Mouse (Mus musculus) left cerebral cortex, adult 6 months (tissue): ENCODE measurements around the gene Trip4. TPM values are rescaled to one million over a fixed set of nuclear protein-coding genes. Genes with fewer than 3 reads are reported as not detected.

Experiments
- long read RNA-seq, 2 experiments: library from polyadenylated mRNA; unstranded; transcript quantifications; one replicate each; pipeline ENCODE4 v2.0.0; 2019 to 2020
- polyA plus RNA-seq: library from polyadenylated mRNA; unstranded; fragments of <200 nt; fragmentation: Nextera tagmentation; gene quantifications from 2 replicates; pipeline ENCODE4 v1.2.3, GENCODE M21; 2021

Trip4 gene
- 13.8 and 18.7 TPM in 2 replicates for polyA plus RNA-seq
- long read RNA-seq, experiment 1, transcript Trip4-203 (12 exons, 3,915 nt) = minor isoform, 9 of 108 reads
- long read RNA-seq, experiment 1, transcript Trip4-201 (13 exons, 1,999 nt) = major isoform, 53 of 108 reads
- long read RNA-seq, experiment 1, partial matches to known transcripts = 14 of 108 reads
- long read RNA-seq, experiment 1, other reads (novel, unspliced or antisense) = 31 of 108 reads
- long read RNA-seq, experiment 2, transcript Trip4-201 (13 exons, 1,999 nt) = major isoform, 6 of 23 reads
- long read RNA-seq, experiment 2, partial matches to known transcripts = 2 of 23 reads
- long read RNA-seq, experiment 2, other reads (novel, unspliced or antisense) = 11 of 23 reads

DNA sequence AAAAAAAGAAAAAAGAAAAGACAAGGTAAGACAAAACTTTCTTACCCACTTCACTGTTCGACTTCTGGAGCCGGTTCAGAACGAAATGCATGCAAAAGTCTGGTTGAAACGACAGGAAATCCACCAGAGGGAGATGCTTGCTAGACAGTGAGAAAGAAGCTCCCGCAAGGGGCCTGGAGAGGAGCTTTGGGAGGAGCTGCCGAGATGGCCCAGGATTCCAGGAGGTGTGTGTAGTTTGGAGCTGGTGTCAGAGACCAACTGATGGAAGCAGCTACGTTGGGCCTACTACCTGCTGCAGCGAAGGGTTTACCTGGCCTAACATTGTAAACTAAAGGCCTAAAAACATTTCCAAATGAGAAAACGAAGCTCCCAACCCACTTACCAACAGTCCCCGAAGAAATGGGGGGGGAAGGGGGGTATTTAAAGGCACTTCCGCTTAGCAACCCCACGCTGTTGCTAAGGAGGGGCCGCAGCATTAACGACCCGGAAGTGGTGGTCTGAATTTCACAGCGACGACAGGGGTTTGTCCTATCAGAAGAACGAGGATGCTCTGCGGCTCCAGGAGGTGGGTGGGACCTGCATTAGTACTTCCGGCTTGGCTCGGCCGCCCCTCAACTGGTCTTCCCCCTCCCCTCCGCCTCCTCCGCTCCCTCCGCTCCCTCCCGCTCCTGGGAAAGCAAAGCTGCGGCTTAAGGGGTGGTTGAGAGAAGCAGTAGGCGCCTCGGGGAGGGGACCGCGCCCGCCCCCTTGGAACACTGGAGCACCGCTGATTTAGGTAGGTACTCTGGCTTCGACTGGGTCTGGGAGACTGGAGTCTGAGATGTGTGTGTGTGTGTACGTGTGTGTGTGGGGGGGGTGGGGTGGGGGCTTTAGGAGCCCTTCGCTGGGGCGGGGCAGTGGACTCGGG, at the start of gene Trip4, which contains the start of gene Csnk1g1:
Trip4 (minus strand) TSS at position 401 of the 907 bp plus-strand sequence.
Csnk1g1 (plus strand) TSS at position 531 of the 907 bp plus-strand sequence.

DNA sequence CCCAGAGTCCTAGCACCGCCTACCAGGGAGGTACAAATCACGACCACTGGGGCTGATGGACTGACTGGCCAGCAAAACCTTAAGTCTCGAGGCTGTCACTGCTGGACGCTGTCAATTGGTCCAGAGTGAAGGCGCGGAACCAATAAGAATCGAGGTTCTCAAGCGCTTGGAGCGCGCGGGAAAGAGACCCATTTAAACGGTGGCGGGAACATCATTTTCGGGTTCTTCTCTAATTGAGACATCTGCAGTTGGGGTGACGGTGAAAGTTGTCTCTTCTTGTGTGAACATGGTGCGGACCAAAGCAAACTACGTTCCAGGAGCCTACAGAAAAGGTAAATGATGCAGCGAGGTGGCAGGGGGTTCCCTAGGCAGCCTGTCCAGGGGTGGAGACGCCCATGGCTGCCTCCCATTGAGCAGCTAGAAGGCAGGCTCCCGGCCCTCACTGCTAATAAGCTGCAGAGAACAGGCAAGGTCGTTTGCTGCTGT, 18.4 kb downstream of the Trip4 start, which contains the start of gene Pclaf:
Pclaf (plus strand) TSS at position 95 of the 486 bp plus-strand sequence.

DNA sequence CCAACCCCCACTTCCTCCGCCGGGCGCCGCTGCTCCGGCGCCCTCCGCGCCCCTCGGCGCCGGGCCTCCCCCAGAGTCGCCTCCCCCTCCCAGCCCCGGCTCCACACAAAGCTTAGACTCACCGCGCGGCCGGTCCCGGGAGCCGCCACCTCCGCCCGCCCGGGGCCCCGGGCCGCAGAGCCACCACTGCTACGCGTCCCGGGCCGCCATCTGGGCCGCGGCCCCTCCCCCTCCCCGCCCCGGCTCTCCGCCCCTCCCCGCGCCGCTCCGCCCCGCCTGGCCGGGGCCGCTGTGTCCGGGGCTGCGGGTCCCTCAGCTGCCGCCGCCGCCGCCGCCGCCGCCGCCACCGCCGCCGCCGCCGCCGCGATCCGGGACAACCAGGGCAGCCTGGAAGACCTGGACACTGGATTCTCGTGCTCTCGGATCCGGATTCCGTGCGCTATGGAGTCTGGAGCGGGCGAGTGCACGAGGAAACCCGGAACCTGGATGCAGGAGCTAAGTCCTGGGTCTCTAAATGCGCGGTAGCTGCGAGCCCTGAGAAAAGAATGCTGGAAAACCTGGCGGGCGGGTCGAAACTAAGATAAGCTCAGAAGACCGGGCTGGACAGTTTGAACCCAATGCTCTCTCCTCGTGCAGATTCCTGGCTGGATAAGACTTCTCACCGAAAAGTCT, 81.1 kb downstream of the Trip4 start, which contains the start of gene Zfp609:
Zfp609 (minus strand) TSS at position 221 of the 672 bp plus-strand sequence.

Other genes with a start within 250 kb of the Trip4 start
- gene Oaz2, start 240.8 kb downstream of the Trip4 start, polyA plus RNA-seq = 260 and 293 TPM in 2 replicates
- 3.1 and 3.3 TPM in 2 replicates for gene Zfp609, start 81.2 kb downstream of the Trip4 start, polyA plus RNA-seq
- 0.80 and 0.85 TPM in 2 replicates for gene Pclaf, start 18.6 kb downstream of the Trip4 start, polyA plus RNA-seq
- gene Csnk1g1, start 130 bp upstream of the Trip4 start, polyA plus RNA-seq = 12.9 and 14.9 TPM in 2 replicates
- gene Ppib, start 151.4 kb upstream of the Trip4 start, polyA plus RNA-seq = 251 and 268 TPM in 2 replicates
- gene Snx22, start 160.9 kb upstream of the Trip4 start, polyA plus RNA-seq = 4.0 and 5.7 TPM in 2 replicates
- gene Snx1, start 217.8 kb upstream of the Trip4 start, polyA plus RNA-seq = 62.4 and 71.0 TPM in 2 replicates
- gene Ciao2a, start 217.8 kb upstream of the Trip4 start, polyA plus RNA-seq = 50.2 and 59.6 TPM in 2 replicates
- gene Dapk2, start 249.4 kb upstream of the Trip4 start, polyA plus RNA-seq = 4.6 and 5.2 TPM in 2 replicates